Mouse (Mus musculus) effector memory CD4-positive, alpha-beta T cell, adult 5 months (primary cell): ENCODE measurements around the gene Creb3l2. TPM values are rescaled to one million over a fixed set of nuclear protein-coding genes. Genes with fewer than 3 reads are reported as not detected.

Experiments
- polyA plus RNA-seq: library from polyadenylated mRNA; unstranded; fragments of 100-300 nt; shearing (Covaris generic); gene quantifications from one replicate; pipeline ENCODE4 v1.2.1, GENCODE M21; 2017

Gene Creb3l2
- polyA plus RNA-seq, result 12.8 TPM

DNA sequence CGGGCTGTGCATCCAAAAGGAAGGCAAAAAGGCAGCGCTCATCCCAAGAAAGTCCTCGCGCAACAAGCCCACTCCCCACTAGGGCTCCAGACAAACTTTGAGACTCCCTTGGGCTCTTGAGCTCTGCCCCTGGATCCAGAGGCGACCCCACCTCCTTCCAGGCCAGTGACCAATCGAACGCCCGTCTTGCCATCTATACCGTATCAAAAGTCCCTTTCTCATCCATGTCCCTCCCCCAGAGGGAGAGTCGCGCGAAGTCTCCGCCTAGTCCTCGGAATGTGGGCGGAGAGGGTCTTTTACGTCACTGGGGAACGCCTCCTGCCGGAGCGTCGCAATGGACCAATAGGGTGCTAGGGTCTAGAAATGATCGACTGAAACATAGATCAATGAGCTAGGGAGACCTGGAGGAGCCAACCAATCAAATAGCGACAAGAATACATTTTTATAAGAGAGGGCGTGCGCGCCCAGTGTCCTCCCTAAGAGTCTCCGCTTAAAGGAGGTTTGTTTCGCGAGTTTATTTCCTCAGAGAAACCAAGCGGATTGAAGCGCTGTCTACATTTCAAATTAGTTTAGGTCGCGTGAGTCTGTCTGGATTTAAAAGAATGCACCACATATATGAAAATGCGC, at the start of gene Creb3l2:
TSS of gene Creb3l2 (minus strand) at position 106 of the 627 bp plus-strand sequence.

GRCm38 (mm10) chr6:37299562-37300390, 142.2 kb downstream of the Creb3l2 start, which contains the start of gene Dgki:
Dgki (minus strand) TSS chr6:37300184.

Other genes with a start within 250 kb of the Creb3l2 start
- 0.40 TPM for gene Dgki, start 142.0 kb downstream of the Creb3l2 start, polyA plus RNA-seq
- gene Akr1d1, start 88.0 kb upstream of the Creb3l2 start, polyA plus RNA-seq, result not detected